Mouse (Mus musculus): ENCODE results near the gene Tmem189. TPM values are rescaled to one million over a fixed set of nuclear protein-coding genes. Genes with fewer than 3 reads are reported as not detected.
A peak's percentile ranks its signal among the peaks of the same experiment; 100 is the strongest.
"Not testable (repeated sequence)": the region's sequence is repeated elsewhere in the genome, so short reads cannot be mapped to it uniquely, and the experiment has no call there.

Tmem189 gene
- polyA plus RNA-seq, 1 experiment from 2014 or later, result 13.7 TPM

- no peaks in the 10 kb centered on the region for H3K27me3 ChIP-seq (ENCODE audit: control insufficient read depth, insufficient read depth, low read depth, low read length)
- peaks cover 28% of the 10 kb centered on the region for H3K36me3 ChIP-seq (ENCODE audit: control insufficient read depth, insufficient read depth)
- peak; percentile 17; the same call in 1 of the 2 replicates for ATAC-seq (ENCODE audit: low read depth)
- H3K4me1 ChIP-seq (ENCODE audit: control insufficient read depth, low read depth, low read length), result peaks cover 47% of the 10 kb centered on the region
- H3K9me3 ChIP-seq (replicated peaks; ENCODE audit: control insufficient read depth, low read length), result no peaks in the 10 kb centered on the region
- H3K9ac ChIP-seq (ENCODE audit: low read depth, low read length), result peak overlapping the region; percentile 28; the same call in 1 of the 2 replicates
- no peak overlapping the region for H3K4me2 ChIP-seq (ENCODE audit: low read depth, low read length)
- peak overlapping the region; percentile 68 for H3K27ac ChIP-seq (ENCODE audit: low read length)
- no peak overlapping the region for H3K4me3 ChIP-seq (ENCODE audit: low read depth, low read length)
- 70% methylated on average over 9 of the region's 9 CpGs for WGBS (ENCODE audit: insufficient replicate concordance)
These were observed 68.2 kb downstream of the Tmem189 start for GRCm38 (mm10) chr2:167621255-167622087.

- Histone ChIP-seq H3K9me3 (replicated peaks; ENCODE audit: control insufficient read depth, low read length) (no peaks in the 10 kb centered on the region), H3K27me3 (ENCODE audit: control insufficient read depth, insufficient read depth, low read depth, low read length) (no peaks in the 10 kb centered on the region), H3K4me2 (ENCODE audit: low read depth, low read length) (no peak overlapping the region), H3K36me3 (ENCODE audit: control insufficient read depth, insufficient read depth) (peaks cover 64% of the 10 kb centered on the region), H3K9ac (ENCODE audit: low read depth, low read length) (no peak overlapping the region), H3K27ac (ENCODE audit: low read length) (no peak overlapping the region), H3K4me3 (ENCODE audit: low read depth, low read length) (no peak overlapping the region), H3K4me1 (ENCODE audit: control insufficient read depth, low read depth, low read length) (peaks cover 21% of the 10 kb centered on the region)
- 71% methylated on average over 4 of the region's 4 CpGs for WGBS (ENCODE audit: insufficient replicate concordance)
- no peak for ATAC-seq (ENCODE audit: low read depth)
These were observed 72.2 kb downstream of the Tmem189 start for GRCm38 (mm10) chr2:167617472-167617871.

DNA sequence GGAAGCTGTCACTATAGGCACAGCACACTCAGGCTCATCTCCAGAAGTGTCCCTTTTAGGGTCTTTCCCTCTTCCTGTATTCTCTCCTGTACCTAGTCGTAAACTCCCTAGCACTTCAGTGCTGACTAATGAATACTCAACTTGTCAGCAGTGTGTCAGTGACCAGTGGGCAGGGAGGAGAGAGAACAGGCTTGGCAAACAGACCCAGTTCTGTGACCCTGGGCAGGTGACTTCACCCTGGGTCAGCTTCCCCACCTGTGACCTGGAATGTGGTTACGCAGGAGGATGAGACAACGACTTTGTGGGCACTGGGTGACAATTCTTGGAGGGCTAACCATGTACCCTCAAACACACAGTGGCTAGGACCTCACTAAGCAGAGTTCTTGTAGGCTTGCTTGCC, 72.6 kb downstream of the Tmem189 start:
- Histone ChIP-seq H3K27ac (ENCODE audit: low read length) (no peak overlapping the region), H3K4me2 (ENCODE audit: low read depth, low read length) (no peak overlapping the region), H3K9ac (ENCODE audit: low read depth, low read length) (no peak overlapping the region), H3K4me1 (ENCODE audit: control insufficient read depth, low read depth, low read length) (peaks cover 20% of the 10 kb centered on the region), H3K4me3 (ENCODE audit: low read depth, low read length) (no peak overlapping the region), H3K27me3 (ENCODE audit: control insufficient read depth, insufficient read depth, low read depth, low read length) (no peaks in the 10 kb centered on the region), H3K9me3 (replicated peaks; ENCODE audit: control insufficient read depth, low read length) (no peaks in the 10 kb centered on the region), H3K36me3 (ENCODE audit: control insufficient read depth, insufficient read depth) (peaks cover 66% of the 10 kb centered on the region)
- WGBS (ENCODE audit: insufficient replicate concordance), result 90% methylated on average over 3 of the region's 3 CpGs
- ATAC-seq (ENCODE audit: low read depth), result no peak

DNA sequence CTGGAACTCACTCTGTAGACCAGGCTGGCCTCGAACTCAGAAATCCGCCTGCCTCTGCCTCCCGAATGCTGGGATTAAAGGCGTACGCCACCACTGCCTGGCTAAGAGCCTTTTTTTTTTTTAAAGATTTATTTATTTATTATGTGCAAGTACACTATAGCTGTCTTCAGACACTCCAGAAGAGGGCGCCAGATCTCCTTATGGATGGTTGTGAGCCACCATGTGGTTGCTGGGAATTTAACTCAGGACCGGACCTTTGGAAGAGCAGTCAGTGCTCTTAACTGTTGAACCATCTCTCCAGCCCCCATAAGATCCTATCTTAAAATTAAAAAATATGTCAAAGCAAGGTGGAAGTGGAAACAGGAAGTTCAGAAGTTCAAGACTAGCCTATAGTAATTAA, 76.3 kb downstream of the Tmem189 start:
- not testable (repeated sequence) for H3K27ac ChIP-seq (ENCODE audit: low read length); H3K4me3 ChIP-seq (ENCODE audit: low read depth, low read length); H3K4me2 ChIP-seq (ENCODE audit: low read depth, low read length); H3K27me3 ChIP-seq (ENCODE audit: control insufficient read depth, insufficient read depth, low read depth, low read length); H3K9ac ChIP-seq (ENCODE audit: low read depth, low read length); H3K9me3 ChIP-seq (replicated peaks; ENCODE audit: control insufficient read depth, low read length); ATAC-seq (ENCODE audit: low read depth)
- Histone ChIP-seq H3K36me3 (ENCODE audit: control insufficient read depth, insufficient read depth) (peaks cover 83% of the 10 kb centered on the region), H3K4me1 (ENCODE audit: control insufficient read depth, low read depth, low read length) (peaks cover 15% of the 10 kb centered on the region)
- 91% methylated on average over 7 of the region's 7 CpGs for WGBS (ENCODE audit: insufficient replicate concordance)

DNA sequence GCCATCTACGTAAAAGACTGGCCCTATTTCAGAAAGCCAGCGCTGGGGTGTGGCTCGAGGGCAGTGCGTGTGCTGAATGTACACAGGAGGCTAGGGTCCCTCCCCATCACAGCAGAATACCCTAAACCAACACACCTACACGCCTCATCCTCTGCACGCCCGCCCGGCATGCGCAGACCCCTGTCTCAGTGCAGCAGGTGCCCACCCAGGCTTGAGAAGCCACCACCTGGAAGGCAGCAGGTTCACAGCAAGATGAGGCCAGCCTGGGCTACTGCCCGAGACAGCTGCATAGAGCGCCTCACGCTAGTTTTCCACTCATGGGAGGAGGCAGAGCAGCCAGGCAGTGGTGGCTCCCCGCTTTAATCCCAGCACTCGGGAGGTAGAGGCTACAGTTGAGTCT, 77.5 kb downstream of the Tmem189 start:
- Histone ChIP-seq H3K4me3 (ENCODE audit: low read depth, low read length) (no peak overlapping the region), H3K9me3 (replicated peaks; ENCODE audit: control insufficient read depth, low read length) (no peaks in the 10 kb centered on the region), H3K27ac (ENCODE audit: low read length) (no peak overlapping the region), H3K4me1 (ENCODE audit: control insufficient read depth, low read depth, low read length) (peaks cover 15% of the 10 kb centered on the region), H3K27me3 (ENCODE audit: control insufficient read depth, insufficient read depth, low read depth, low read length) (no peaks in the 10 kb centered on the region), H3K4me2 (ENCODE audit: low read depth, low read length) (no peak overlapping the region), H3K36me3 (ENCODE audit: control insufficient read depth, insufficient read depth) (peaks cover 76% of the 10 kb centered on the region), H3K9ac (ENCODE audit: low read depth, low read length) (no peak overlapping the region)
- WGBS (ENCODE audit: insufficient replicate concordance), result 91% methylated on average over 14 of the region's 14 CpGs
- no peak for ATAC-seq (ENCODE audit: low read depth)

GRCm38 (mm10) chr2:167611287-167611686, 78.3 kb downstream of the Tmem189 start:
- Histone ChIP-seq H3K9me3 (replicated peaks; ENCODE audit: control insufficient read depth, low read length) (no peaks in the 10 kb centered on the region), H3K9ac (ENCODE audit: low read depth, low read length) (no peak overlapping the region), H3K27me3 (ENCODE audit: control insufficient read depth, insufficient read depth, low read depth, low read length) (no peaks in the 10 kb centered on the region), H3K27ac (ENCODE audit: low read length) (no peak overlapping the region), H3K4me2 (ENCODE audit: low read depth, low read length) (no peak overlapping the region), H3K4me3 (ENCODE audit: low read depth, low read length) (no peak overlapping the region), H3K36me3 (ENCODE audit: control insufficient read depth, insufficient read depth) (peaks cover 68% of the 10 kb centered on the region), H3K4me1 (ENCODE audit: control insufficient read depth, low read depth, low read length) (peaks cover 15% of the 10 kb centered on the region)
- 55% methylated on average over 10 of the region's 10 CpGs for WGBS (ENCODE audit: insufficient replicate concordance)
- ATAC-seq (ENCODE audit: low read depth), result peak; percentile 22; the same call in 1 of the 2 replicates

DNA sequence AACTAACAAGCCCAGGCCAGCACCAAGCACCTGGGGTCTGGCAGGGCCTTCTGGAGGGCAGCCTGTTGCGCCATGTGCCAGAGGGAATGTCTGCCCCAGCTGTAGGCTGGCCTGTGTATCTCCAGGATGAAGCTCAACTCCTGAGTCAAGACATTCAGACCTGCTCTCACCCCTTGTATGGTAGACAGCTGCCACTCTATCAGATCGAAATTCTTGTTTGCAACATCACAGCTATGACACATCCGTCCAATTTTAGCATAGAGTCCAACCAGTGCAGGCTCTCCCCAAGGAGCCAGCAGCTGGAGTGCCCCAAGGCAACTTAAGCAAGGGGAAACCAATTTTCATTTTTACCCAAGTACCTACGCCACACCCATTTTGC, 82.9 kb downstream of the Tmem189 start:
- H3K9me3 ChIP-seq (replicated peaks; ENCODE audit: control insufficient read depth, low read length), result no peaks in the 10 kb centered on the region
- ATAC-seq (ENCODE audit: low read depth), result no peak
- WGBS (ENCODE audit: insufficient replicate concordance), result 86% methylated on average over 4 of the region's 4 CpGs
- no peak overlapping the region for H3K4me3 ChIP-seq (ENCODE audit: low read depth, low read length)
- H3K9ac ChIP-seq (ENCODE audit: low read depth, low read length), result no peak overlapping the region
- H3K4me2 ChIP-seq (ENCODE audit: low read depth, low read length), result no peak overlapping the region
- H3K4me1 ChIP-seq (ENCODE audit: control insufficient read depth, low read depth, low read length), result peaks cover 7% of the 10 kb centered on the region
- no peaks in the 10 kb centered on the region for H3K27me3 ChIP-seq (ENCODE audit: control insufficient read depth, insufficient read depth, low read depth, low read length)
- H3K27ac ChIP-seq (ENCODE audit: low read length), result no peak overlapping the region
- peaks cover 24% of the 10 kb centered on the region for H3K36me3 ChIP-seq (ENCODE audit: control insufficient read depth, insufficient read depth)

DNA sequence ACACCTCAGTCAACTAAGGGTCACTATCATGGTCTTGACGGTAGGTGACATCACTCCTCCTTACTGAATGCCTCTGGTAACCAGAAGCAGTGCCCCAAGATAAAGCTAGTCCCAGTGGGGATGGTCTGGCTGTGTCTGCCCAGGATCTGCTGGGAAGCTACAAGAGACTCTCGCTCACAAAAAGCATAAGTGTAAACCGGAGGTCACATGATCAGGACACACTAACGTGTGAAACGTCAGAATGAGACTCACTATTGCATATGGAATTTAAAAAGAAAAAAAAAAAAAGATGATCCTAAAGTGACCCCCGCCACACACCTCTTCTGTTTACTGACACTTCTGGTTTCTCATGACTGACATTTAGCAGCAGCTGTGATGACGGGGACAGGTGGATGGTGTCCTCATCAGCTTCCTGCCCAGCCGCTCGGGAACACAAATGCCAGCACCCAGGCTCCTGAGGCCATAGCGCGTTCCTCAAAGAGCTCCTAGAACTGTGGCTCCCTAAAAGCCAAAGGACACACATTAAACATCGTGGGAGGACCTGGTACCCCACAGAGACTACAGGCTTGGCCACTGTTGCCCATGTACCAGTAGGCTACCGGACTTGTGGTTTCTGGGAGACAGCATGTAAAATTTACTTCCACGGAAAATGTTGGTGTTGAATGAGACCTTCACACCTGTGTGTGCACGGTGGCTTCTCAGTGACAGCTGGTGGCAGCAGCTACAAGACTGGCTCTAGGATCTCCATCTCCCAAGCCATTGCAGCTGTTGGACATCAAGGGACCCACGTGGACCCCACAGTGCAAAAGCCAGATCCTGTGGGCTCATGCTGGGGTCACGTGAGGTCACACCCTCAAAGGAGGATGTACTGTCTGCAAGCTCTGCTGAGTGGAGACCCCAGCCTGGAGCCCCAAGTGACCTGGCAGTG, 83.5 kb downstream of the Tmem189 start:
- Histone ChIP-seq H3K9ac (ENCODE audit: low read depth, low read length) (no peak overlapping the region), H3K4me2 (ENCODE audit: low read depth, low read length) (no peak overlapping the region), H3K27ac (ENCODE audit: low read length) (peak overlapping the region; percentile 14; the same call in 1 of the 2 replicates), H3K9me3 (replicated peaks; ENCODE audit: control insufficient read depth, low read length) (no peaks in the 10 kb centered on the region), H3K4me3 (ENCODE audit: low read depth, low read length) (no peak overlapping the region), H3K4me1 (ENCODE audit: control insufficient read depth, low read depth, low read length) (peaks cover under 1% of the 10 kb centered on the region), H3K27me3 (ENCODE audit: control insufficient read depth, insufficient read depth, low read depth, low read length) (no peaks in the 10 kb centered on the region), H3K36me3 (ENCODE audit: control insufficient read depth, insufficient read depth) (peaks cover 24% of the 10 kb centered on the region)
- WGBS (ENCODE audit: insufficient replicate concordance), result 72% methylated on average over 17 of the region's 17 CpGs
- no peak for ATAC-seq (ENCODE audit: low read depth)
